Mouse (Mus musculus) urinary bladder, postnatal 14 days (tissue): Measurements from ENCODE around the gene Git1.

Experiments
- DNase-seq: peaks from one replicate; pipeline ENCODE4 v3.0.0; 2021; ENCODE audit warnings: low spot score

The Git1 gene

GRCm38 (mm10) chr11:77501392-77501791, 8.0 kb downstream of the Git1 start:
- peak; percentile 77 for DNase-seq

- DNase-seq: no peak
These were observed 8.6 kb downstream of the Git1 start for GRCm38 (mm10) chr11:77501971-77502370.

GRCm38 (mm10) chr11:77502481-77502880, 9.1 kb downstream of the Git1 start:
- DNase-seq: no peak

GRCm38 (mm10) chr11:77503511-77503910, 10.1 kb downstream of the Git1 start:
- DNase-seq: peak; percentile 52

- DNase-seq: no peak
These were observed 11.0 kb downstream of the Git1 start for GRCm38 (mm10) chr11:77504377-77504776.

GRCm38 (mm10) chr11:77505291-77505980, 12.1 kb downstream of the Git1 start:
- DNase-seq: no peak

GRCm38 (mm10) chr11:77506273-77506672, 12.9 kb downstream of the Git1 start:
- DNase-seq: no peak

GRCm38 (mm10) chr11:77506941-77507340, 13.6 kb downstream of the Git1 start:
- no peak for DNase-seq

GRCm38 (mm10) chr11:77507426-77507825, 14.1 kb downstream of the Git1 start:
- no peak for DNase-seq

- peak; percentile 85 for DNase-seq
These were observed 15.0 kb downstream of the Git1 start for GRCm38 (mm10) chr11:77508068-77509021.

- DNase-seq: no peak
These were observed 18.0 kb downstream of the Git1 start for GRCm38 (mm10) chr11:77511336-77511735.

- peak; percentile 88 for DNase-seq
These were observed 19.8 kb downstream of the Git1 start for GRCm38 (mm10) chr11:77512891-77513810.

GRCm38 (mm10) chr11:77513811-77514170, 20.4 kb downstream of the Git1 start:
- no peak for DNase-seq

- DNase-seq: no peak
These were observed 21.0 kb downstream of the Git1 start for GRCm38 (mm10) chr11:77514281-77514831.

- DNase-seq: peak; percentile 79
These were observed 21.7 kb downstream of the Git1 start, which contains the start of gene Abhd15 for GRCm38 (mm10) chr11:77514832-77515636. Gene Abhd15 (plus strand): TSS chr11:77515121.

- peak; percentile 12 for DNase-seq
These were observed 22.5 kb downstream of the Git1 start, which contains the start of gene Trp53i13 for GRCm38 (mm10) chr11:77515637-77516552. Gene Trp53i13 (minus strand): TSS chr11:77515980.

- no peak for DNase-seq
These were observed 23.4 kb downstream of the Git1 start for GRCm38 (mm10) chr11:77516553-77517425.

- no peak for DNase-seq
These were observed 24.9 kb downstream of the Git1 start for GRCm38 (mm10) chr11:77518051-77518798.
